Mouse (Mus musculus) MEL (cell line): ENCODE data around the gene Tex9. TPM values are rescaled to one million over a fixed set of nuclear protein-coding genes. Genes with fewer than 3 reads are reported as not detected.

Experiments
- DNase-seq: peaks from one replicate; pipeline ENCODE4 v3.0.0; 2011; ENCODE audit warnings: low read depth, low spot score
- H3K27ac ChIP-seq: 2 replicates; pipeline ENCODE4 v1.5.1; 2012; ENCODE audit warnings: low read depth, mild to moderate bottlenecking, control low read depth, low read length, moderate library complexity; ENCODE audit not compliant: control insufficient read depth
- H3K27me3 ChIP-seq, 2 experiments: fragments of 150-350 bp in 1 of 2; sonication (generic) in 1 of 2; 2 replicates each; pipeline ENCODE4 v1.6.1; 2012; ENCODE audit warnings: low read length in 2 of 2, mild to moderate bottlenecking in 2 of 2, improper control_type of control experiment in 1 of 2, moderate library complexity in 1 of 2; ENCODE audit not compliant: insufficient read depth in 2 of 2, control insufficient read depth in 1 of 2
- H3K36me3 ChIP-seq, 2 experiments: 2 replicates each; pipeline ENCODE4 v1.6.1; 2012 to 2014; ENCODE audit warnings: low read length in 2 of 2, improper control_type of control experiment in 1 of 2, inconsistent platforms in 1 of 2, mild to moderate bottlenecking in 1 of 2; ENCODE audit not compliant: insufficient read depth in 2 of 2, control insufficient read depth in 1 of 2
- H3K4me1 ChIP-seq, 2 experiments: fragments of 150-350 bp in 1 of 2; sonication (generic) in 1 of 2; 2 replicates each; pipeline ENCODE4 v1.6.1; 2012; ENCODE audit warnings: low read length in 2 of 2, improper control_type of control experiment in 1 of 2, mild to moderate bottlenecking in 1 of 2; ENCODE audit not compliant: insufficient read depth in 2 of 2, control insufficient read depth in 1 of 2
- H3K4me3 ChIP-seq, 2 experiments: fragments of 150-350 bp in 1 of 2; sonication (generic) in 1 of 2; 2 replicates each; pipeline ENCODE4 v1.5.1; 2012; ENCODE audit warnings: low read depth in 2 of 2, low read length in 2 of 2, mild to moderate bottlenecking in 2 of 2, moderate library complexity in 2 of 2, control low read depth in 1 of 2, improper control_type of control experiment in 1 of 2; ENCODE audit not compliant: control insufficient read depth in 1 of 2, insufficient read depth in 1 of 2
- H3K79me2 ChIP-seq: 2 replicates; pipeline ENCODE4 v1.6.1; 2012; ENCODE audit warnings: mild to moderate bottlenecking, low read length, moderate library complexity; ENCODE audit not compliant: control insufficient read depth, poor library complexity, insufficient read depth
- H3K9ac ChIP-seq: 2 replicates; pipeline ENCODE4 v1.6.1; 2012; ENCODE audit warnings: low read depth, mild to moderate bottlenecking, control low read depth, low read length, moderate library complexity; ENCODE audit not compliant: control insufficient read depth, poor library complexity, severe bottlenecking
- H3K9me3 ChIP-seq: fragments of 150-350 bp; sonication (generic); replicated peaks from 2 replicates; pipeline ENCODE4 v1.6.1; 2012; ENCODE audit warnings: mild to moderate bottlenecking, low read length, improper control_type of control experiment, moderate library complexity; ENCODE audit not compliant: insufficient read depth
- CHD1 ChIP-seq: IDR thresholded peaks from 2 replicates; pipeline ENCODE4 v1.6.1; 2012; ENCODE audit warnings: low read depth, mild to moderate bottlenecking, inconsistent platforms, low read length, improper control_type of control experiment
- E2F4 ChIP-seq: IDR thresholded peaks from 2 replicates; pipeline ENCODE4 v1.6.1; 2011; ENCODE audit warnings: low read depth, low read length, improper control_type of control experiment, borderline replicate concordance
- ELF1 ChIP-seq: IDR thresholded peaks from 2 replicates; pipeline ENCODE4 v1.6.1; 2014; ENCODE audit warnings: low read depth, mild to moderate bottlenecking, inconsistent platforms, low read length, improper control_type of control experiment, moderate library complexity
- ETS1 ChIP-seq: IDR thresholded peaks from 2 replicates; pipeline ENCODE4 v1.6.1; 2012; ENCODE audit warnings: low read depth, mild to moderate bottlenecking, inconsistent platforms, low read length, improper control_type of control experiment, moderate library complexity
- GABPA ChIP-seq: IDR thresholded peaks from 2 replicates; pipeline ENCODE4 v1.6.1; 2012; ENCODE audit warnings: low read depth, mild to moderate bottlenecking, inconsistent platforms, low read length, improper control_type of control experiment, moderate library complexity
- MAFK ChIP-seq: IDR thresholded peaks from 2 replicates; pipeline ENCODE4 v1.6.1; 2011; ENCODE audit warnings: low read depth, mild to moderate bottlenecking, low read length, improper control_type of control experiment, borderline replicate concordance
- MAX ChIP-seq: IDR thresholded peaks from 2 replicates; pipeline ENCODE4 v1.6.1; 2011; ENCODE audit warnings: low read length, improper control_type of control experiment
- MAZ ChIP-seq: IDR thresholded peaks from 2 replicates; pipeline ENCODE4 v1.6.1; 2012; ENCODE audit warnings: low read depth, mild to moderate bottlenecking, inconsistent platforms, low read length, improper control_type of control experiment
- MYB ChIP-seq: IDR thresholded peaks from 2 replicates; pipeline ENCODE4 v1.6.1; 2011; ENCODE audit warnings: mild to moderate bottlenecking, low read depth, low read length, improper control_type of control experiment
- MYC ChIP-seq: IDR thresholded peaks from 2 replicates; pipeline ENCODE4 v1.6.1; 2011; ENCODE audit warnings: low read depth, mild to moderate bottlenecking, low read length, improper control_type of control experiment, moderate library complexity
- NELFE ChIP-seq: IDR thresholded peaks from 2 replicates; pipeline ENCODE4 v1.6.1; 2011; ENCODE audit warnings: low read depth, low read length, improper control_type of control experiment
- RAD21 ChIP-seq: IDR thresholded peaks from 2 replicates; pipeline ENCODE4 v1.6.1; 2011; ENCODE audit warnings: mild to moderate bottlenecking, low read depth, low read length, improper control_type of control experiment
- RCOR1 ChIP-seq: IDR thresholded peaks from 2 replicates; pipeline ENCODE4 v1.6.1; 2012; ENCODE audit warnings: low read depth, mild to moderate bottlenecking, inconsistent platforms, low read length, improper control_type of control experiment
- SIN3A ChIP-seq: IDR thresholded peaks from 2 replicates; pipeline ENCODE4 v1.6.1; 2012; ENCODE audit warnings: low read length, improper control_type of control experiment, inconsistent platforms
- TBP ChIP-seq: IDR thresholded peaks from 2 replicates; pipeline ENCODE4 v1.8.0; 2011; ENCODE audit warnings: low read depth, low read length, improper control_type of control experiment
- UBTF ChIP-seq: IDR thresholded peaks from 2 replicates; pipeline ENCODE4 v1.6.1; 2012; ENCODE audit warnings: low read depth, mild to moderate bottlenecking, inconsistent platforms, low read length, improper control_type of control experiment, moderate library complexity, borderline replicate concordance; ENCODE audit not compliant: insufficient read depth
- USF1 ChIP-seq: IDR thresholded peaks from 2 replicates; pipeline ENCODE4 v1.6.1; 2014; ENCODE audit warnings: low read depth, mild to moderate bottlenecking, inconsistent platforms, low read length, improper control_type of control experiment, moderate library complexity
- polyA plus RNA-seq, 2 experiments: library from polyadenylated mRNA; stranded (reverse) in 1 of 2; unstranded in 1 of 2; fragments of >175 nt in 1 of 2; fragments of >200 nt in 1 of 2; gene quantifications; 2 replicates each; pipeline versions ENCODE4 v1.2.1 to v1.2.4; 2012; ENCODE audit warnings: low replicate concordance in 2 of 2, low read depth in 1 of 2; ENCODE audit not compliant: insufficient read length in 2 of 2, insufficient read depth in 1 of 2, missing spikeins in 1 of 2
- total RNA-seq: library from RNA; depleted of rRNA; stranded (reverse); fragments of 300-350 nt; gene quantifications from 2 replicates; pipeline ENCODE4 v1.2.3, GENCODE M21; 2012

Gene Tex9
- total and polyA plus RNA-seq, 3 experiments = 7.0 to 17.1 TPM; not detected in 1

GRCm38 (mm10) chr9:72451111-72451510 lies 40.9 kb downstream of the Tex9 start (continued):
- no peak for TF ChIP-seq MAZ
- no peak for TF ChIP-seq GABPA

GRCm38 (mm10) chr9:72450363-72450762 lies 41.6 kb downstream of the Tex9 start:
- peaks cover 13 to 16% of the 10 kb centered on the region in 2 experiments for H3K4me1 ChIP-seq
- H3K9ac ChIP-seq = no peak overlapping the region
- no peaks in the 10 kb centered on the region for H3K9me3 ChIP-seq
- H3K4me3 ChIP-seq = no peak overlapping the region
- TF ChIP-seq MYB = no peak
- no peak for TF ChIP-seq MYC
- no peak for TF ChIP-seq E2F4
- H3K79me2 ChIP-seq = peaks cover 1% of the 10 kb centered on the region; the same call in 1 of the 2 replicates
- H3K36me3 ChIP-seq = peaks cover 34 to 50% of the 10 kb centered on the region in 2 experiments
- DNase-seq = no peak
- H3K27ac ChIP-seq = no peak overlapping the region
- H3K27me3 ChIP-seq = no peaks in the 10 kb centered on the region

- H3K4me3 ChIP-seq = no peak overlapping the region
- H3K27me3 ChIP-seq = no peaks in the 10 kb centered on the region
- TF ChIP-seq TBP = no peak
- no peak for TF ChIP-seq CHD1
- TF ChIP-seq ETS1 = no peak
- TF ChIP-seq ELF1 = no peak
- TF ChIP-seq NELFE = no peak
- no peak for TF ChIP-seq RCOR1
- TF ChIP-seq MAFK = no peak
- TF ChIP-seq RAD21 = no peak
- TF ChIP-seq MAX = no peak
- no peak for TF ChIP-seq GABPA
- H3K79me2 ChIP-seq = peaks cover 1% of the 10 kb centered on the region; the same call in 1 of the 2 replicates
- H3K36me3 ChIP-seq = peaks cover 34 to 48% of the 10 kb centered on the region in 2 experiments
- no peaks in the 10 kb centered on the region for H3K9me3 ChIP-seq
- DNase-seq = no peak
- H3K27ac ChIP-seq = no peak overlapping the region
- H3K4me1 ChIP-seq = peaks cover 13 to 16% of the 10 kb centered on the region in 2 experiments
- H3K9ac ChIP-seq = no peak overlapping the region
Observed at GRCm38 (mm10) chr9:72449841-72450240, 42.2 kb downstream of the Tex9 start.

- H3K27ac ChIP-seq = no peak overlapping the region
- no peaks in the 10 kb centered on the region for H3K27me3 ChIP-seq
- no peak for TF ChIP-seq SIN3A
- TF ChIP-seq MAFK = no peak
- no peak for TF ChIP-seq UBTF
- no peak for TF ChIP-seq CHD1
- TF ChIP-seq RAD21 = no peak
- no peak for TF ChIP-seq USF1
- no peak for TF ChIP-seq TBP
- TF ChIP-seq, all 39 proteins: peak for 0
- no peak overlapping the region for H3K4me3 ChIP-seq
- no peak for DNase-seq
- no peak overlapping the region for H3K9ac ChIP-seq
- H3K79me2 ChIP-seq = peaks cover 1% of the 10 kb centered on the region; the same call in 1 of the 2 replicates
- peaks cover 34 to 48% of the 10 kb centered on the region in 2 experiments for H3K36me3 ChIP-seq
- H3K9me3 ChIP-seq = no peaks in the 10 kb centered on the region
- peaks cover 13 to 16% of the 10 kb centered on the region in 2 experiments for H3K4me1 ChIP-seq
Observed at GRCm38 (mm10) chr9:72449367-72449766, 42.6 kb downstream of the Tex9 start.
